Mouse (Mus musculus): ENCODE measurements at regions not wholly inside any gene's neighbourhood (a gene's known extent, or its start where the extent isn't known, plus 50 kb on each side); places are given as distances from the start of the nearest gene placed in this dataset.

DNA sequence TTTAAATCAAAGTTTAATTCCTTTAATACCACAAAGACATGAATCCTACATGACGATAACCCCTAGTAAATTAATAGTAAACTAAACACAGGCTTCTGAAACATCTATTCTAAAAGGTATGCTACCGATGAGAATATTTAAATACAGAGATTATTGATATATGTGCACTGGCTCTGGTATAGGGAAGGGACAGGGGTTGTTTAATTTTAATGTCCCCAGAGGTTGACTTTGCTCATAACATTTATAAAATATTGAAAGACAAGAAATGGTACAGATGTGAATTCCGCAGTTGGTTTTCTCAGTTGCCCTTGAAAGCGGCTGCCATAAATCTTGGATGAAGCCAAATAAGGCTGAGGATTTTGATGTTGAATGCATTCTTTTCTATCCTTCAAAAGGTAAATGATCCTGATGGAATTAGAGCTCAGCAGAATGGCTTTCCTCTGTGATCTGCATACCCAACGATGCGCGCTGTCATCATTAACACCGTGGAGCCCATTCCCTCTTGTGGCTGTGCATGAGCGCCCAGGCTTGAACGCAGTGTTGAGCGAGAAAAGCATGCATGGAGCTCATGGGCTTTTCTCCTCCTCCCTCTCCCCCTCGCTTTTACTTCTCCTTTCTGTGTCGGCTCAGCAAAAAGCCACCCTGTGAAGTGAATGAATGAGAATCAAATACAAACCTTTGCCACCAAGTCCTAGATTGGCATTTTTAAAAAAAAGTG, 195.4 kb upstream of the Gm10306 start:
- TF ChIP-seq POLR2A (IDR thresholded peaks at IDR 0.05; ENCODE audit: extremely low read depth, insufficient read depth, low read length) = no peak
- TF ChIP-seq CTCF (IDR thresholded peaks at IDR 0.05; ENCODE audit: extremely low read depth, insufficient read depth, low read length) = no peak

All from cortical plate, adult 2 months (tissue).